Mouse (Mus musculus): ENCODE data around the gene Zfp706. TPM values are rescaled to one million over a fixed set of nuclear protein-coding genes. Genes with fewer than 3 reads are reported as not detected.

The Zfp706 gene
- total and polyA plus RNA-seq, 3 experiments: 52.0 to 384 (median 285) TPM

- in situ Hi-C loops (cut with MboI; ENCODE audit: low pct_ligation_motif_present, low pct_unique_long_range_greater_than_20kb, low sequenced_read_pairs): no loop called here
These were observed 11.9 kb upstream of the Zfp706 start for GRCm38 (mm10) chr15:37019434-37019833.

GRCm38 (mm10) chr15:37011897-37012296 is 4.3 kb upstream of the Zfp706 start:
- Histone ChIP-seq H3K27ac (ENCODE audit: insufficient read depth, low read depth) (no peak overlapping the region), H3K79me2 (replicated peaks; ENCODE audit: control insufficient read depth, extremely low read depth, insufficient read depth, poor library complexity, severe bottlenecking) (no peaks in the 10 kb centered on the region), H3K4me1 (ENCODE audit: control insufficient read depth in 1 of 2, insufficient read depth in 2 of 2) (peaks cover 0 to 10% of the 10 kb centered on the region in 2 experiments; a peak in 2 of 4 replicates), H3K4me3 (replicated peaks in 1 of 3; ENCODE audit: low read depth in 2 of 3, low read length in 2 of 3, poor library complexity in 1 of 3) (no peak overlapping the region), H3K27me3 (replicated peaks) (no peaks in the 10 kb centered on the region), H3K9ac (ENCODE audit: insufficient read depth, low read depth) (no peak overlapping the region), H3K36me3 (replicated peaks in 1 of 2; ENCODE audit: control insufficient read depth in 1 of 2, insufficient read depth in 1 of 2, low read length in 1 of 2) (peaks cover 0 to 2% of the 10 kb centered on the region in 2 experiments), H3K9me3 (replicated peaks; ENCODE audit: low read length) (no peaks in the 10 kb centered on the region), H3K4me2 (ENCODE audit: insufficient read depth, low read depth, poor library complexity, severe bottlenecking) (no peak overlapping the region)
- dilution Hi-C loops (cut with MboI; ENCODE audit: extremely low pct_ligation_motif_present, extremely low pct_unique_long_range_greater_than_20kb, low sequenced_read_pairs): no loop called here
- DNase-seq (ENCODE audit: extremely low read depth): no peak
- in situ Hi-C loops (cut with MboI; ENCODE audit: low pct_ligation_motif_present, low pct_unique_long_range_greater_than_20kb, low sequenced_read_pairs): no loop called here
- TF ChIP-seq PAX5 (IDR thresholded peaks at IDR 0.05; ENCODE audit: low read length) (no peak), ZKSCAN1 (IDR thresholded peaks at IDR 0.05; ENCODE audit: borderline replicate concordance, low read depth, low read length) (peak; percentile 64)

More at GRCm38 (mm10) chr15:37019434-37019833, 11.9 kb upstream of the Zfp706 start:
- H3K79me2 ChIP-seq (replicated peaks; ENCODE audit: control insufficient read depth, extremely low read depth, insufficient read depth, poor library complexity, severe bottlenecking): no peaks in the 10 kb centered on the region
- TF ChIP-seq MAX (IDR thresholded peaks at IDR 0.05; ENCODE audit: low read length) (no peak), TBP (conservative IDR thresholded peaks at IDR 0.05; ENCODE audit: low read depth, low read length) (no peak), ZMIZ1 (IDR thresholded peaks at IDR 0.05; ENCODE audit: low read depth, low read length) (no peak), ZC3H11A (IDR thresholded peaks at IDR 0.05; ENCODE audit: low read depth, low read length) (no peak), ZNF384 (IDR thresholded peaks at IDR 0.05; ENCODE audit: low read depth, low read length) (no peak), JUND (conservative IDR thresholded peaks at IDR 0.05; ENCODE audit: low read depth, low read length) (no peak), RAD21 (IDR thresholded peaks at IDR 0.05; ENCODE audit: low read depth, low read length) (no peak), SMC3 (IDR thresholded peaks at IDR 0.05; ENCODE audit: low read depth, low read length) (no peak), ELF1 (IDR thresholded peaks at IDR 0.05; ENCODE audit: low read depth, low read length) (no peak)
- H3K4me2 ChIP-seq (ENCODE audit: insufficient read depth, low read depth, poor library complexity, severe bottlenecking): no peak overlapping the region
- H3K4me1 ChIP-seq (ENCODE audit: control insufficient read depth in 1 of 2, insufficient read depth in 2 of 2): peaks cover 0 to 19% of the 10 kb centered on the region in 2 experiments; a peak in 2 of 4 replicates
- no peaks in the 10 kb centered on the region for H3K27me3 ChIP-seq (replicated peaks)
- no peak overlapping the region for H3K4me3 ChIP-seq (replicated peaks in 1 of 3; ENCODE audit: low read depth in 2 of 3, low read length in 2 of 3, poor library complexity in 1 of 3)
- dilution Hi-C loops (cut with MboI; ENCODE audit: extremely low pct_ligation_motif_present, extremely low pct_unique_long_range_greater_than_20kb, low sequenced_read_pairs): no loop called here
- H3K27ac ChIP-seq (ENCODE audit: insufficient read depth, low read depth): no peak overlapping the region
- no peak for DNase-seq (ENCODE audit: extremely low read depth)
- H3K36me3 ChIP-seq (replicated peaks in 1 of 2; ENCODE audit: control insufficient read depth in 1 of 2, insufficient read depth in 1 of 2, low read length in 1 of 2): no peaks in the 10 kb centered on the region
- no peak overlapping the region for H3K9ac ChIP-seq (ENCODE audit: insufficient read depth, low read depth)
- no peaks in the 10 kb centered on the region for H3K9me3 ChIP-seq (replicated peaks; ENCODE audit: low read length)

- peaks cover 0 to 2% of the 10 kb centered on the region in 2 experiments for H3K36me3 ChIP-seq (replicated peaks in 1 of 2; ENCODE audit: control insufficient read depth in 1 of 2, insufficient read depth in 1 of 2, low read length in 1 of 2)
- H3K4me2 ChIP-seq (ENCODE audit: insufficient read depth, low read depth, poor library complexity, severe bottlenecking): no peak overlapping the region
- dilution Hi-C loops (cut with MboI; ENCODE audit: extremely low pct_ligation_motif_present, extremely low pct_unique_long_range_greater_than_20kb, low sequenced_read_pairs): no loop called here
- peaks cover 0 to 10% of the 10 kb centered on the region in 2 experiments; a peak in 2 of 4 replicates for H3K4me1 ChIP-seq (ENCODE audit: control insufficient read depth in 1 of 2, insufficient read depth in 2 of 2)
- in situ Hi-C loops (cut with MboI; ENCODE audit: low pct_ligation_motif_present, low pct_unique_long_range_greater_than_20kb, low sequenced_read_pairs): no loop called here
- no peak for DNase-seq (ENCODE audit: extremely low read depth)
- no peaks in the 10 kb centered on the region for H3K79me2 ChIP-seq (replicated peaks; ENCODE audit: control insufficient read depth, extremely low read depth, insufficient read depth, poor library complexity, severe bottlenecking)
- no peak overlapping the region for H3K9ac ChIP-seq (ENCODE audit: insufficient read depth, low read depth)
- no peak for TF ChIP-seq KAT2A (IDR thresholded peaks at IDR 0.05; ENCODE audit: insufficient replicate concordance, low read length)
- TF ChIP-seq E2F4 (IDR thresholded peaks at IDR 0.05; ENCODE audit: insufficient replicate concordance, low read depth, low read length): no peak
- no peak for TF ChIP-seq POLR2A (IDR thresholded peaks at IDR 0.05; ENCODE audit: low read depth, low read length)
- no peak for TF ChIP-seq NRF1 (IDR thresholded peaks at IDR 0.05; ENCODE audit: low read depth, low read length)
- no peak for TF ChIP-seq HCFC1 (IDR thresholded peaks at IDR 0.05; ENCODE audit: low read depth, low read length)
- TF ChIP-seq CHD1 (IDR thresholded peaks at IDR 0.05; ENCODE audit: low read depth, low read length): no peak
- no peak for TF ChIP-seq ZNF384 (IDR thresholded peaks at IDR 0.05; ENCODE audit: low read depth, low read length)
- TF ChIP-seq BHLHE40 (IDR thresholded peaks at IDR 0.05; ENCODE audit: low read depth, low read length): no peak
- no peak for TF ChIP-seq CHD2 (IDR thresholded peaks at IDR 0.05; ENCODE audit: low read length)
- no peak for TF ChIP-seq EP300 (IDR thresholded peaks at IDR 0.05; ENCODE audit: low read length)
- no peak for TF ChIP-seq USF2 (conservative IDR thresholded peaks at IDR 0.05; ENCODE audit: low read depth, low read length)
- TF ChIP-seq SIN3A (IDR thresholded peaks at IDR 0.05; ENCODE audit: low read length): no peak
- TF ChIP-seq CTCF (conservative IDR thresholded peaks at IDR 0.05 in 1 of 2, IDR thresholded peaks at IDR 0.05 in 1 of 2; ENCODE audit: low read depth in 2 of 2, low read length in 2 of 2): no peak
- TF ChIP-seq IRF4 (IDR thresholded peaks at IDR 0.05; ENCODE audit: low read depth, low read length): no peak
- no peak for TF ChIP-seq PAX5 (IDR thresholded peaks at IDR 0.05; ENCODE audit: low read length)
- TF ChIP-seq NELFE (IDR thresholded peaks at IDR 0.05; ENCODE audit: low read depth, low read length): no peak
- TF ChIP-seq GABPA (IDR thresholded peaks at IDR 0.05; ENCODE audit: insufficient replicate concordance, low read depth, low read length): no peak
- no peak for TF ChIP-seq ZKSCAN1 (IDR thresholded peaks at IDR 0.05; ENCODE audit: borderline replicate concordance, low read depth, low read length)
- TF ChIP-seq USF1 (IDR thresholded peaks at IDR 0.05; ENCODE audit: low read depth, low read length): no peak
- no peaks in the 10 kb centered on the region for H3K27me3 ChIP-seq (replicated peaks)
- no peaks in the 10 kb centered on the region for H3K9me3 ChIP-seq (replicated peaks; ENCODE audit: low read length)
- H3K4me3 ChIP-seq (replicated peaks in 1 of 3; ENCODE audit: low read depth in 2 of 3, low read length in 2 of 3, poor library complexity in 1 of 3): no peak overlapping the region
- no peak overlapping the region for H3K27ac ChIP-seq (ENCODE audit: insufficient read depth, low read depth)
These were observed 3.7 kb upstream of the Zfp706 start for GRCm38 (mm10) chr15:37011316-37011715.
